In the genomic region with DNA sequence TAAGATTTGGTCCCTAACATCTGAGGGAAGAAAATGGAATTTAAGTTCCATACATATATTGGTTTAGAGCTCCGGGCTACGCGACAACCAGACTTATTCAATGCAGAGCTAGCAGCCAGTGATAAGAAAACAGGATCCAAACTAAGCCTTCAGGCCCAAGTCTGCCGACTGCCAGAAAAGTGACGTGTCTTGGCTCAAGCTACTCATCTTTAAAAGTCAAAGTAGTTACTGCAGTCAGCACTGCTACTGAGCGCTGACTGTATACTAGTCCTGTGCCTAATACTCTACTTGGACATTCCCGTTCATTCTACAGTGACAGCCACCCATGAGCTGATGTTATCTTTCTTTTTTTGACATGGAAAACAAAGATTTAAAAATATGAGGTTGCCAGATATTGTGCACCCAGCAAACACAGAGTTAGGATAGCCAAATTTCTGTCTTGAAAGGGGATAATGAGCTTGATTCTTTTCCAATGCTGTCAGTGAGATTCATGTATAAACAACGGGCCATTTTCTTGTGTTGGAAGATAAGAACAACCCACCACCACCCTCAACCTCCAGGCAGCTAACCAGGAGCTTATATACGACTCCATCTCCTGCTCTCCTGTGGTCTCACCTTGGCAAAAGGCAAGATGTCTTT, we compare ENCODE assay signal across 10 mouse cellular contexts.
DNase-seq lines count a peak whose midpoint lies in the region; ATAC-seq and TF ChIP-seq lines count a peak whose summit lies in the region.
"Had no signal": no experiment of that assay in that cellular context is flagged by ENCODE, and none has a peak within 500 bp of the region (broad histone marks: within the 10 kb centered on the region; RNA-seq: fewer than 3 reads in every experiment).

No protein-coding gene starts in this region.

- no peak overlapping the region for H3K27ac ChIP-seq in heart, embryonic 11.5 days (ENCODE audit: low read depth, low read length)
- no peak overlapping the region for H3K27ac ChIP-seq in stomach, postnatal 0 days (replicated peaks)
- H3K27ac ChIP-seq: limb, embryonic 13.5 days had no signal

- no peak overlapping the region for H3K4me2 ChIP-seq in heart, embryonic 11.5 days
- H3K4me2 ChIP-seq in stomach, postnatal 0 days (replicated peaks; ENCODE audit: low read depth) = no peak overlapping the region
- H3K4me2 ChIP-seq: limb, embryonic 13.5 days had no signal

- H3K9ac ChIP-seq in heart, embryonic 11.5 days (ENCODE audit: low read depth, low read length) = no peak overlapping the region
- H3K9ac ChIP-seq in stomach, postnatal 0 days (ENCODE audit: low read length) = no peak overlapping the region
- H3K9ac ChIP-seq: limb, embryonic 13.5 days had no signal

- H3K36me3 ChIP-seq in heart, embryonic 11.5 days (ENCODE audit: control insufficient read depth, insufficient read depth, low read length) = 0 out of 2 replicates have a peak, but pooled peaks cover 2% of the 10 kb centered on the region
- no peaks in the 10 kb centered on the region for H3K36me3 ChIP-seq in stomach, postnatal 0 days (ENCODE audit: control insufficient read depth, insufficient read depth, low read length)

- ATAC-seq in heart, embryonic 11.5 days (replicated peaks; ENCODE audit: insufficient number of reproducible peaks, low FRiP score, low TSS enrichment) = no peak
- ATAC-seq in erythroblast, adult 5-6 weeks (replicated peaks; ENCODE audit: low FRiP score, poor library complexity, severe bottlenecking) = no peak
- ATAC-seq in stomach, postnatal 0 days (ENCODE audit: low FRiP score, low TSS enrichment) = no peak

- H3K9me3 ChIP-seq in heart, embryonic 11.5 days (replicated peaks; ENCODE audit: control insufficient read depth, low read length) = no peaks in the 10 kb centered on the region
- no peaks in the 10 kb centered on the region for H3K9me3 ChIP-seq in stomach, postnatal 0 days (ENCODE audit: control insufficient read depth, low read length)
- H3K9me3 ChIP-seq: limb, embryonic 13.5 days had no signal

- intact Hi-C loops in left cerebral cortex, postnatal 4 days (cut with DNase I) = no loop called here

- H3K4me3 ChIP-seq in heart, embryonic 11.5 days (ENCODE audit: low read depth, low read length) = no peak overlapping the region
- no peak overlapping the region for H3K4me3 ChIP-seq in stomach, postnatal 0 days (ENCODE audit: low read depth, low read length)
- H3K4me3 ChIP-seq: erythroblast, embryonic 14.5 days; limb, embryonic 13.5 days had no signal

- peak; percentile 74 to 75 for DNase-seq in heart, adult 18-20 months
- peak; percentile 19 for DNase-seq in 3T3-L1 (ENCODE audit: low read depth, low spot score)
- peak; percentile 17 for DNase-seq in fibroblast of lung, adult 2 months (ENCODE audit: low read depth)
- peak; percentile 42 for DNase-seq in left cerebral cortex, postnatal 4 days
- DNase-seq in T-cell, adult 2 months (ENCODE audit: low spot score) = no peak
- DNase-seq in stomach, postnatal 0 days (ENCODE audit: low spot score) = no peak

- H3K27me3 ChIP-seq in heart, embryonic 11.5 days (ENCODE audit: control insufficient read depth, insufficient read depth, low read length) = no peaks in the 10 kb centered on the region
- H3K27me3 ChIP-seq in stomach, postnatal 0 days (ENCODE audit: control insufficient read depth, insufficient read depth, low read length) = no peaks in the 10 kb centered on the region
- H3K27me3 ChIP-seq: limb, embryonic 13.5 days had no signal

- no peaks in the 10 kb centered on the region for H3K4me1 ChIP-seq in heart, embryonic 11.5 days (ENCODE audit: control insufficient read depth, insufficient read depth, low read length)
- H3K4me1 ChIP-seq in stomach, postnatal 0 days (replicated peaks; ENCODE audit: control insufficient read depth, insufficient read depth) = no peaks in the 10 kb centered on the region
- H3K4me1 ChIP-seq: limb, embryonic 13.5 days had no signal

- 76% methylated on average over 9 of the region's 9 CpGs for WGBS in heart, embryonic 11.5 days (ENCODE audit: insufficient replicate concordance)
- 56% methylated on average over 9 of the region's 9 CpGs for WGBS in stomach, postnatal 0 days

- no peak for TF ChIP-seq EP300 in stomach, postnatal 0 days (optimal IDR thresholded peaks at IDR 0.05)

- no peak for TF ChIP-seq CTCF in stomach, postnatal 0 days (IDR thresholded peaks at IDR 0.05; ENCODE audit: low read depth)

Comparison
In these comparisons a context has a peak if more than half of its experiments do, and no peak if none do; other contexts are left out.
1. DNase-seq: peak in heart, adult 18-20 months (2 of 2), 3T3-L1 (single experiment), fibroblast of lung, adult 2 months (single experiment) and left cerebral cortex, postnatal 4 days (single experiment); none in T-cell, adult 2 months (single experiment) and stomach, postnatal 0 days (single experiment).